Mouse (Mus musculus): Measurements from ENCODE around the gene Ralgps1. TPM values are rescaled to one million over a fixed set of nuclear protein-coding genes. Genes with fewer than 3 reads are reported as not detected.

The Ralgps1 gene
- polyA plus RNA-seq, 1 experiment: 9.5 TPM

DNA sequence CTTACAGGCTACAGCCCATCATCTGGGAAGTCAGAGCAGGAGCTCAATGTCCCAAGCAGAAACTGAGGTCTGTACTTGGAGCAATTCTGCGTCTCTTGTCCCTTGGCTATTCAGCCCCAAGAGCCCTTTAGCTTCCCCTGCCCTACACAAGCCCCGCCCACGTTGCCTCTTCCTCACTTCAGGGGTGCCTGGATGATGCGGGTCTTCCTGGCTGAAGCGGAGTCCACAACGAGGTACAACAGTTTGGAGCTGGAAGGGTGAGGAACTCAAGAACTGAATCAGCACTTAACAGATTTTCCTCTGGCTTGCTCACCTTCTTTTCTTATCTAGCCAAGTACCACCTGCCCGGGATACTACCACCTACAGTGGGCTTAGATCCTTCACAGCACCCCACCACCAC is 239.0 kb downstream of the Ralgps1 start:
- 8% methylated on average over 7 of the region's 7 CpGs for WGBS

GRCm38 (mm10) chr2:33131500-33132092 is 239.7 kb downstream of the Ralgps1 start, which contains the start of gene Garnl3:
TSS of gene Garnl3 (minus strand) at chr2:33131654.
- Histone ChIP-seq H3K36me3 (ENCODE audit: control insufficient read depth, insufficient read depth, low read length) (no peaks in the 10 kb centered on the region), H3K27ac (ENCODE audit: insufficient read depth, low read depth, low read length) (peak within 1 kb of the TSS; percentile 24; the same call in 1 of the 2 replicates), H3K27me3 (ENCODE audit: control insufficient read depth, insufficient read depth, low read length) (0 out of 2 replicates have a peak, but pooled peaks cover 6% of the 10 kb centered on the region), H3K4me3 (ENCODE audit: low read depth, low read length) (peak within 1 kb of the TSS; percentile 78), H3K4me1 (ENCODE audit: control insufficient read depth, insufficient read depth, insufficient read length, low read length) (peaks cover 9% of the 10 kb centered on the region)
- peak; percentile 34; the same call in 1 of the 2 replicates for TF ChIP-seq CTCF (IDR thresholded peaks at IDR 0.05; ENCODE audit: extremely low read depth, insufficient read length, insufficient replicate concordance, low read depth, low read length)
- TF ChIP-seq POLR2A (IDR thresholded peaks at IDR 0.05; ENCODE audit: low read depth, low read length): no peak
- 2% methylated on average over 22 of the region's 22 CpGs for WGBS

More for the DNA sequence above, 239.0 kb downstream of the Ralgps1 start:
- Histone ChIP-seq H3K27me3 (ENCODE audit: control insufficient read depth, insufficient read depth, low read length) (0 out of 2 replicates have a peak, but pooled peaks cover 6% of the 10 kb centered on the region), H3K36me3 (ENCODE audit: control insufficient read depth, insufficient read depth, low read length) (no peaks in the 10 kb centered on the region), H3K4me1 (ENCODE audit: control insufficient read depth, insufficient read depth, insufficient read length, low read length) (peaks cover 9% of the 10 kb centered on the region), H3K27ac (ENCODE audit: insufficient read depth, low read depth, low read length) (no peak overlapping the region), H3K4me3 (ENCODE audit: low read depth, low read length) (no peak overlapping the region)
- TF ChIP-seq CTCF (IDR thresholded peaks at IDR 0.05; ENCODE audit: extremely low read depth, insufficient read length, insufficient replicate concordance, low read depth, low read length) (no peak), POLR2A (IDR thresholded peaks at IDR 0.05; ENCODE audit: low read depth, low read length) (no peak)

DNA sequence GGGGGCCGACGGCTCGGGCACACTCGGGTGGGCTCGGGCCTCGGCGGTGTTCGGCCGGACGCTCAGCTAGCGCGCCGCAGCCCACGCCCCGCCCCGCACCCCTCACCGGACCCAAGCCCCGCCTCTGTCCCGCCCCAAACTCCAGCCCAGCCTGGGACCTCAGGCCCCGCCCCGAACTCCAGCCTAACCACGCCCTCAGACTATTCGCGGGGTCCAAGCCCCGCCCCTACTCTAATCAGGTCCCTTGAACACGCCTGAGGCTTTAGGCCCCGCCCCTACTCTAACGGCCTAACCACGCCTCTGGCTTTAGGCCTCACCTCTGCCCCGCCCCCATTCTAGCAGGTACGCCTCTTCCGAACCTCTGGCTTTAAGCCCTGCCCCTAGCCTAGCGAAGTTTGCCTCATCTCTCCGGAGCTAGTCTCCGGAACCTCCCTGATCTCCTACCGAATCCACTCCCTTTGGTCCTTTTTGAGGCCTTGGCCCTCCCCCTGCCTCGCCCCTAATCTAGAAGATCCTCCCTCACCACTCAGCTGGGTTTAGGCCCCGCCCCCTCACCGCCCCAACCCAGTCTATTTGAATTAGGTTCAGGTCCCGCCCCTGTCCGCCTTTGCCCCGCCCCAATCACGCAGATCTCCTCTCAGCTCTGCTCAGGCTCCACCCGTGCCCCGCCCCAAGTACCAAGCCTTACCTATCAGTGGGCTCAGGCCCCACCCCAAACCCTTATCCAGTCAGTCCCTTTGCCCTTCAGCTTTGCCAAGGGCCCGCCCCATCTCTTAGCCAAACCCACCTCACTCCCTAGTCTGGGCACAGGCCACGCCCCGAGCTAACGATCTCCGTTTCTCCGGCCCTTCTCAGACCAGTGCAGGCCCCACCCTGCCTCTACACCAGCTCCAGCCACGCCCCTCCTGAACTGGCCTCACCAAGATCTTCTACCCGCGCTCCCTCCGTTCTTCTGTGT is 240.5 kb downstream of the Ralgps1 start:
- Histone ChIP-seq H3K27me3 (ENCODE audit: control insufficient read depth, insufficient read depth, low read length) (0 out of 2 replicates have a peak, but pooled peaks cover 6% of the 10 kb centered on the region), H3K27ac (ENCODE audit: insufficient read depth, low read depth, low read length) (peak overlapping the region; percentile 24; the same call in 1 of the 2 replicates), H3K36me3 (ENCODE audit: control insufficient read depth, insufficient read depth, low read length) (no peaks in the 10 kb centered on the region), H3K4me1 (ENCODE audit: control insufficient read depth, insufficient read depth, insufficient read length, low read length) (peaks cover 9% of the 10 kb centered on the region), H3K4me3 (ENCODE audit: low read depth, low read length) (peak overlapping the region; percentile 78)
- TF ChIP-seq CTCF (IDR thresholded peaks at IDR 0.05; ENCODE audit: extremely low read depth, insufficient read length, insufficient replicate concordance, low read depth, low read length) (no peak), POLR2A (IDR thresholded peaks at IDR 0.05; ENCODE audit: low read depth, low read length) (no peak; the same call in 1 of the 2 replicates)
- under 1% methylated on average over 55 of the region's 55 CpGs for WGBS

DNA sequence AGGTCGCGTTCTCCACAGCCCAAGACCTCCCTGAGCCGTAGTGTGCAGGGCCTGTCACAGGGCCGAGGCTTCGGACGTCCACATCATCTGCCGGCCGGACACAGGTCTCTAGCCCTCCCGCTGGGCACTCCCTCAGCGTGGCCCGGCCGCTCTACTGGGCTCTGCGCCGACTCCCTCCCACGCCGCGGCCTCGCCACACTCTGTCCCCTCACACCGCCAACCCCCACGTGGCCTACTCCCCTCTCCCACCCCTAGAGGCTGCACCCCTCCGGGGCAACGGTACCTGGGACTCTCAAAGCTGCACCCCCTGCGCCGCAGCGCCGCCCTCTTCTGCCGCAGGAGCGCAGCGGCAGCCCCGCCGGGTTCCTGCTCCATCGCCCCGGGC is 241.2 kb downstream of the Ralgps1 start:
- H3K36me3 ChIP-seq (ENCODE audit: control insufficient read depth, insufficient read depth, low read length): no peaks in the 10 kb centered on the region
- TF ChIP-seq POLR2A (IDR thresholded peaks at IDR 0.05; ENCODE audit: low read depth, low read length) (no peak), CTCF (IDR thresholded peaks at IDR 0.05; ENCODE audit: extremely low read depth, insufficient read length, insufficient replicate concordance, low read depth, low read length) (no peak)
- H3K27me3 ChIP-seq (ENCODE audit: control insufficient read depth, insufficient read depth, low read length): 0 out of 2 replicates have a peak, but pooled peaks cover 6% of the 10 kb centered on the region
- H3K4me3 ChIP-seq (ENCODE audit: low read depth, low read length): peak overlapping the region; percentile 78
- H3K4me1 ChIP-seq (ENCODE audit: control insufficient read depth, insufficient read depth, insufficient read length, low read length): peaks cover 9% of the 10 kb centered on the region
- H3K27ac ChIP-seq (ENCODE audit: insufficient read depth, low read depth, low read length): no peak overlapping the region
- under 1% methylated on average over 33 of the region's 33 CpGs for WGBS

DNA sequence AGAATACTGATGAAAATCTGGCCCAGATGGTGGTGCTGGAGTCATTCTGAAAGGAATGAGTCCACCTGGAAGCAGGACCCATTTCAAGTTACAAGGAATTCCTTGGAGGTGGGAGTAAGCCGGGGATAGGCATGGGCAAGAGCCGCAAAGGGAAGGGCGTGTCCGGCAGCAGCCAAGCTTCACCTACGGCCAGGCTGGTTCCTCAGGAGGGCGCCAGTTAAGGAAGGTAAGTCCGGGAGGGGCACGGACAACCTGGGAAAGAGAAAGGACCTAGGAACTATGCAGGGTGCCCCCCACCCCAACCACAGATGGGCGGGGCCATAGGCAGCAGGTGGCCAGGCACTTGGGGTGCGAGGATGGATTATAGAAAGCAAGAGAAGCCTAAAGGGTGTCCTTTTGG is 241.6 kb downstream of the Ralgps1 start:
- H3K4me1 ChIP-seq (ENCODE audit: control insufficient read depth, insufficient read depth, insufficient read length, low read length): peaks cover 9% of the 10 kb centered on the region
- WGBS: 3% methylated on average over 10 of the region's 10 CpGs
- H3K4me3 ChIP-seq (ENCODE audit: low read depth, low read length): peak overlapping the region; percentile 78
- 0 out of 2 replicates have a peak, but pooled peaks cover 6% of the 10 kb centered on the region for H3K27me3 ChIP-seq (ENCODE audit: control insufficient read depth, insufficient read depth, low read length)
- H3K36me3 ChIP-seq (ENCODE audit: control insufficient read depth, insufficient read depth, low read length): no peaks in the 10 kb centered on the region
- no peak overlapping the region for H3K27ac ChIP-seq (ENCODE audit: insufficient read depth, low read depth, low read length)
- TF ChIP-seq CTCF (IDR thresholded peaks at IDR 0.05; ENCODE audit: extremely low read depth, insufficient read length, insufficient replicate concordance, low read depth, low read length) (no peak), POLR2A (IDR thresholded peaks at IDR 0.05; ENCODE audit: low read depth, low read length) (no peak)

- Histone ChIP-seq H3K36me3 (ENCODE audit: control insufficient read depth, insufficient read depth, low read length) (no peaks in the 10 kb centered on the region), H3K27ac (ENCODE audit: insufficient read depth, low read depth, low read length) (no peak overlapping the region), H3K4me3 (ENCODE audit: low read depth, low read length) (no peak overlapping the region), H3K4me1 (ENCODE audit: control insufficient read depth, insufficient read depth, insufficient read length, low read length) (peaks cover 9% of the 10 kb centered on the region), H3K27me3 (ENCODE audit: control insufficient read depth, insufficient read depth, low read length) (0 out of 2 replicates have a peak, but pooled peaks cover 6% of the 10 kb centered on the region)
- 71% methylated on average over 2 of the region's 2 CpGs for WGBS
- TF ChIP-seq CTCF (IDR thresholded peaks at IDR 0.05; ENCODE audit: extremely low read depth, insufficient read length, insufficient replicate concordance, low read depth, low read length): no peak
- no peak for TF ChIP-seq POLR2A (IDR thresholded peaks at IDR 0.05; ENCODE audit: low read depth, low read length)
These were observed 242.3 kb downstream of the Ralgps1 start for GRCm38 (mm10) chr2:33129005-33129404.
